Mouse (Mus musculus) CH12F3 (cell line): ENCODE measurements at regions not wholly inside any gene's neighbourhood (a gene's known extent, or its start where the extent isn't known, plus 50 kb on each side); places are given as distances from the start of the nearest gene placed in this dataset.

Experiments
- in situ Hi-C: fragments of 300-500 bp; cut with MboI; formaldehyde crosslinking; loops from 2 replicates; pipeline ENCODE4 v1.14.3; 2020; ENCODE audit warnings: low sequenced_read_pairs

GRCm38 (mm10) chr8:125327551-125328262 is 241.9 kb downstream of the Sipa1l2 start:
- in situ Hi-C loops = no loop called here

DNA sequence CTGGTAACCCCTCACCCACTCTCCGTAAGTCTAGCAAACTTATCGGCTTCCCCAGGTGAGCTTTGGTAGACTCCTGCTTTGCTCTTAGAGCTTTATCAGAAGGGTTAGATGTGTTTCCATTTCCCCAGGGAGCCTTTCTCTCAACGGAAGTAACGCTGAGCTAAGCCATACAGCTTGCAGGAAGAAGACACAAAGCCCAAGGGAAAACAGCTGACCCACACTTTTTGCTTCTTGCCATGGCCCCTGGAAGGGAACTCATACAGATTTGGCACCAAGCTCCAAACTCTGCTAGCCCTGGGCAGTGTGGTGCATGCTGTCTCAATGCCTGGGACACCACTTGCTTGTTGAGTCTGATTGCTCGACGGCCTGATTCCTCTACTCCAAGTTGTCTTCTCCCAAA is 242.6 kb downstream of the Sipa1l2 start:
- in situ Hi-C loops = no loop called here

- in situ Hi-C loops = no loop called here
These were observed 243.9 kb downstream of the Sipa1l2 start for GRCm38 (mm10) chr8:125325736-125326135.

DNA sequence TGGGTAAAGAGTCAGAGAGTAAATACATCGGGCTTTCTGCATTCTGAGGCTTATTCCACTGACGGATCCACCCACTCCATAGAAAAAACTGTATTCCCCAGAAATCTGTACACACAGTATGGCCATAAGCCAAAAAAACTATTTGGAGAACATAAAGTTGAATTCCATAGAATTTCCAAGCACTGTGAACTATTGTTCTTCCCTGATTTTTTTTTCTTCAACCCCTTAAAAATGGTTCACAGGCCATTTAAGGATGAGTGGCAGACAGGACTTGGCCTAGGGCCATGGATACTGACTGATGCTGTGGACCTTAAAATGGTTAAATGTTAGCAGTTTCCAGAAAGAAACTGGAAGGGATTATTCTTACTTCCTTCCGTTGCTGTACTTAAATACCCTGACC is 247.0 kb downstream of the Sipa1l2 start:
- in situ Hi-C loops = no loop called here

- in situ Hi-C loops = no loop called here
These were observed 252.0 kb downstream of the Sipa1l2 start for GRCm38 (mm10) chr8:125317584-125317991.

GRCm38 (mm10) chr8:125315736-125316135 is 253.9 kb downstream of the Sipa1l2 start:
- in situ Hi-C loops = no loop called here

DNA sequence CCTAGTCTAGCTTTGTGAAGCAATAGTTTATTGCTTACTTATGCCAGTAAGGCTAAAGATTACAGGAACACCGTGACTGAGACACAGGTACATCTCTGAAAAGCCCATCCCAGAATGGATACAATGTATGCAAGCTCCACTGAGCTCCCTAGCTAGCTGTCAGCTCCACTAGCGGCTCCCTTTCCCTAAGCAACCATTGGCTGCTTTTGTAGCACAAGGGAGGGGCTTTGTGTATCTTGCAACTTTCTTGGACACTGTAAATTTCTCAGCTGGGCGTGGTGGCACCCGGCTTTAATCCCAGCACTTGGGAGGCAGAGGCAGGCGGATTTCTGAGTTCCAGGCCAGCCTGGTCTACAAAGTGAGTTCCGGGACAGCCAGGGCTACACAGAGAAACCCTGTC is 254.6 kb downstream of the Sipa1l2 start:
- in situ Hi-C loops = no loop called here

DNA sequence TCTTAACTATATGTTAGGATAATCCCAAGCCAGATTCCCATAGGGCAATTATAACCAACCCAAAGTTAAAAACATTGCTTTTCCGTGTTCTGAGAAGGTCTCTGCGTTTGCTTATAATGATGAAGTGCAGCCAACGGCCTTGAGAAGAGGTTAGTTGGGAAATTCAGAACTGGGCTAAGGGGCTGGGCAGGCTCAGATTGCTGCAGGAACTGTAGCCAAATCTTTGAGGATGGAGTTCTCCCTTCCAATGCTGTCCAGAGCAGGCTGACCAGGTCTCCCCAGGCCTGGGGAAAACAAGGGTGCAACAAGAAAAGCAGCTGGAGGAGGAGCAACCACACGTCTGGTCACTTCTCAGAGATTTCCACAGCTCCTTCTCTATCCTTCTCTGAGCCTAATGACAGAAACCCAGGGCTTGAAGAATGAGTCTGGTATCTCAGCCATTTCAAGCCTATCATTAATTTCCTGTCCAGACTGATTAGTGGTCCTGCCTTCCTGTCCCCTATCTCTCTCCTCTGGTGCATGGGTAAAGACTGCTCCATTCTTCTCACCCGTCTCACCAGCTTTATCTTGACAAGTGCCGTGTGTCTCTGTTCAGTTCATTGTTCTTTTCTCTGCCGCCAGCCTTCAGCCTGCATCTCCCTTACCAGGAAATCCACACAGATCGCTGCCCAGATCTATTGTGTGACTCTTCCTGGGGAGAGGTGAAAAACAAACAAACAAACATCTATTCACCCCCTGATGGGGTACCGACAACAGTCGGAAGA is 255.2 kb downstream of the Sipa1l2 start:
- in situ Hi-C loops = no loop called here

DNA sequence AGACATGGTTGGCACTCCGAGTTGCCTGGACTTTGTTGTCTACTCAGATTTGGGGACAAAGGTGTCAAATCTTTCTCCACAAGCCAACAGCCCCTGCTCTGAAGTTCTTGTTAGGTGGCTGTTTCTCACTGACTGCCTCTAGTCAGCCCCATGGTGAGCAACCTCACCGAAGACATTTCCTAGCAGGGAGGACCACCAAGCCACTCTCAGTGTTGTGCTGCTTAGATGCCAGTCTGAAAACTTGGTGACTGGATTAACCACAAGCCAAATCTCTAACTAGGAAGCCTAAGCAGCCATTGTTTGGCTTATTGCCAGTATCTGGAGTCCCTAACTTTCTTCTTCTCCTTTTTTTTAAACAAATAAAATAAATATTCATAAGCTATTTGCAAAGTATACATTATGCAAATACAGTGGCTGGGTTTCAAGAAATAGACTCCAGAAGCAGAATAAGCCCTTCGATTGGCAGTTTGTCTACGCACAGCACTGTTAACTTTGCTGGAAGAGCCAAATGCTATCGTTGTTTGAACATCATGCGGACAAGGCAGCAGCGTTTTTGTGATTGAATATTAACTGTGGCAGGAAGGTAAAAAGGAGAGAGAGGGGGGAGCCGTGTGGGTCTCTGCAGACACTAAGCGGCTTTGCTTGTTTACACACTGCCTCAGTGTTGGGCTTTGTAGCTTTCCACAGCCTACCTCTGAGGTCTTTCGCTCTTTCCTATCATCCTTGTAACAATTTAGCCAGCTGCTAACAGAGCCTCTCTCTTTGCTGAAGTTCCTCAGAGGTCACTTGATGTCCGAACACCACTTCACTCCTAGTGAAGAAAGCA is 257.4 kb downstream of the Disc1 start:
- in situ Hi-C loops = no loop called here
